In the genomic region with DNA sequence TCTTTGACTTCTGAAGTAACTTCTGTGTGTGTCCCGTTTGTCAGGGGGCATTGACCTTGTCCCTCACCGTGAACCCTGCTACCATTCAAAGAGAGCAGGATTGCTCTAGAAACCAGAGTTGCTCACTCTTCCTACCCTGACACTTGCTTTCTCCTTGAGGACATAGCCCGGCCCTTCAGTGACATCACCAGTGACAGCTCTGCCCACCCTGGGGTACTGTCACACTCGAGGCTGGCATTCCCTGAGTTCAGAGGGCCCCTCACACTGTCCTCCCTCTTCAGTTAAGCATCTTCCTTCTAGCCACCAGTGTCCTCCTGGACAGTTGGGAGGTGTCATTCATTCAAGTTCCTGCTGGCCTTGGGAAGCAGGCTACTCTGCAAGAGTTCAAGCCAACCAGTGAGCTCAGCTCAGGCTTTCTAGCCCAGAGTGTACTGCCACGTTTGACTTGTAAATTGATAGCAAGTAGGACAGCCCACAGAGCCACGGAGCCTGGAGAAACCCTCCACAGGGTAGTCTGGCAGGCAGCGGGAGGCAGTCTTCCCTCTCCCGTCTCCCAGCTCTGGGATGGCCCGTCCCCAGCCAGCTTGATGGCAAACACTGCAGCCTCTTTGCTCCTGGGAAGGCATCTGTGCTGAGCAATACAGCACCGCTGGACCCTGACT, we compare ENCODE assay signal across 10 mouse cellular contexts. TPM values are rescaled to one million over a fixed set of nuclear protein-coding genes. Genes with fewer than 3 reads are reported as not detected.
DNase-seq lines count a peak whose midpoint lies in the region; ATAC-seq and TF ChIP-seq lines count a peak whose summit lies in the region.
"Had no signal": no experiment of that assay in that cellular context is flagged by ENCODE, and none has a peak within 500 bp of the region (broad histone marks: within the 10 kb centered on the region; RNA-seq: fewer than 3 reads in every experiment).

No protein-coding gene starts in this region.

- H3K4me1 ChIP-seq in heart, postnatal 0 days (ENCODE audit: control insufficient read depth, insufficient read depth), result 0 out of 2 replicates have a peak, but pooled peaks cover 2% of the 10 kb centered on the region
- H3K4me1 ChIP-seq in E14TG2a.4 (replicated peaks; ENCODE audit: low read depth, low read length), result peaks cover 88% of the 10 kb centered on the region
- H3K4me1 ChIP-seq in intestine, postnatal 0 days (replicated peaks; ENCODE audit: control insufficient read depth, insufficient read depth, low read length), result no peaks in the 10 kb centered on the region

- no peaks in the 10 kb centered on the region for H3K27me3 ChIP-seq in heart, postnatal 0 days (ENCODE audit: control insufficient read depth, insufficient read depth, low read length)
- no peaks in the 10 kb centered on the region for H3K27me3 ChIP-seq in E14TG2a.4 (ENCODE audit: insufficient read depth, low read length)
- H3K27me3 ChIP-seq in intestine, postnatal 0 days (replicated peaks; ENCODE audit: control insufficient read depth, insufficient read depth, low read length), result no peaks in the 10 kb centered on the region

- intact Hi-C loops in heart, postnatal 10 days (cut with DNase I), result no loop called here

- ATAC-seq in heart, postnatal 0 days (ENCODE audit: insufficient read depth, low read depth), result no peak
- ATAC-seq in intestine, postnatal 0 days, result peak; percentile 13; the same call in 1 of the 2 replicates

- H3K9me3 ChIP-seq in heart, postnatal 0 days (replicated peaks; ENCODE audit: control insufficient read depth, low read length), result no peaks in the 10 kb centered on the region
- H3K9me3 ChIP-seq in E14TG2a.4 (ENCODE audit: low read length), result no peaks in the 10 kb centered on the region
- H3K9me3 ChIP-seq in intestine, postnatal 0 days (ENCODE audit: control insufficient read depth), result no peaks in the 10 kb centered on the region

- peak; percentile 42 to 85 for DNase-seq in adrenal gland, adult (ENCODE audit: inconsistent age in 2 of 2, low spot score in 1 of 2)
- DNase-seq in adrenal gland, adult 8-10 months, result no peak
- DNase-seq in heart, postnatal 0 days (ENCODE audit: low spot score), result no peak
- DNase-seq in heart, postnatal 10 days, result no peak
- no peak for DNase-seq in embryo, embryonic 10.5 days (ENCODE audit: low spot score)
- no peak for DNase-seq in thymus, postnatal 36 days
- DNase-seq: lung, postnatal 36 days had no signal

- H3K9ac ChIP-seq in heart, postnatal 0 days (replicated peaks; ENCODE audit: low read depth, low read length), result no peak overlapping the region
- H3K9ac ChIP-seq in intestine, postnatal 0 days (ENCODE audit: low read depth, low read length), result no peak overlapping the region

- H3K4me3 ChIP-seq in heart, postnatal 0 days (ENCODE audit: low read depth, low read length), result no peak overlapping the region
- H3K4me3 ChIP-seq in E14TG2a.4 (replicated peaks; ENCODE audit: low read length), result peak overlapping the region; percentile 43
- no peak overlapping the region for H3K4me3 ChIP-seq in intestine, postnatal 0 days (ENCODE audit: low read depth, low read length)
- H3K4me3 ChIP-seq: erythroblast, embryonic 14.5 days had no signal

- no peak for TF ChIP-seq EP300 in heart, postnatal 0 days (IDR thresholded peaks at IDR 0.05; ENCODE audit: low read depth)

- peaks cover 26% of the 10 kb centered on the region for H3K36me3 ChIP-seq in heart, postnatal 0 days (replicated peaks; ENCODE audit: control insufficient read depth, insufficient read depth, low read length)
- peaks cover 49% of the 10 kb centered on the region for H3K36me3 ChIP-seq in E14TG2a.4 (ENCODE audit: insufficient read depth, low read length)
- peaks cover 48% of the 10 kb centered on the region for H3K36me3 ChIP-seq in intestine, postnatal 0 days (ENCODE audit: control insufficient read depth, insufficient read depth)

- H3K4me2 ChIP-seq in heart, postnatal 0 days (ENCODE audit: low read depth, low read length), result no peak overlapping the region
- no peak overlapping the region for H3K4me2 ChIP-seq in intestine, postnatal 0 days (replicated peaks; ENCODE audit: low read depth)

- H3K27ac ChIP-seq in heart, postnatal 0 days (ENCODE audit: low read depth), result 0 out of 2 replicates have a peak overlapping the region, but pooled peaks have one; percentile 11
- no peak overlapping the region for H3K27ac ChIP-seq in intestine, postnatal 0 days (ENCODE audit: low read depth, low read length)

- WGBS in heart, postnatal 0 days, result 45% methylated on average over 10 of the region's 10 CpGs
- WGBS in intestine, postnatal 0 days, result 39% methylated on average over 10 of the region's 10 CpGs

- no peak for TF ChIP-seq CTCF in heart, postnatal 0 days (IDR thresholded peaks at IDR 0.05; ENCODE audit: low read depth)
- TF ChIP-seq CTCF in E14TG2a.4 (conservative IDR thresholded peaks at IDR 0.05; ENCODE audit: low read length), result no peak
- no peak for TF ChIP-seq CTCF in intestine, postnatal 0 days (IDR thresholded peaks at IDR 0.05; ENCODE audit: low read depth)

RNA-seq across cellular contexts. Expression of a gene that starts 1.7 kb away (rescaled TPM):
- 1 to 10 TPM; 3.7 to 7.2 (median 6.2) TPM for total RNA-seq in adrenal gland, adult 8-10 months (2022)
- total RNA-seq in heart, postnatal 0 days (2014; rRNA removed; ENCODE audit: low replicate concordance), result 0.23 and 1.4 TPM in 2 replicates
- 0.97 and 1.6 TPM in 2 replicates for polyA plus RNA-seq in heart, postnatal 0 days (2015; fragmentation: Nextera tagmentation; extraction: Ambion mirVana)
- 1 to 10 TPM in 1 of 2 experiments, under 1 TPM in 1; 0.84 to 1.0 TPM for total RNA-seq in heart, postnatal 10 days (2021)
- 1.8 and 2.0 TPM in 2 replicates for polyA plus RNA-seq in intestine, postnatal 0 days (2015; fragmentation: Nextera tagmentation; extraction: Ambion mirVana)
- polyA plus RNA-seq: erythroblast, embryonic 14.5 days had no signal

RNA-seq across cellular contexts. Expression of a gene that starts 40.1 kb away (rescaled TPM):
- 100 to 1,000 TPM; 131 to 177 (median 143) TPM for total RNA-seq in adrenal gland, adult 8-10 months (2022)
- total RNA-seq in heart, postnatal 0 days (2014; rRNA removed; ENCODE audit: low replicate concordance), result 34.2 and 45.7 TPM in 2 replicates
- 26.5 and 27.8 TPM in 2 replicates for polyA plus RNA-seq in heart, postnatal 0 days (2015; fragmentation: Nextera tagmentation; extraction: Ambion mirVana)
- 10 to 100 TPM; 74.9 to 76.4 TPM for total RNA-seq in heart, postnatal 10 days (2021)
- 98.2 and 103 TPM in 2 replicates for polyA plus RNA-seq in intestine, postnatal 0 days (2015; fragmentation: Nextera tagmentation; extraction: Ambion mirVana)

RNA-seq across cellular contexts. Expression of a gene that starts 45.0 kb away (rescaled TPM):
- total RNA-seq in adrenal gland, adult 8-10 months (2022), result 1 to 10 TPM in 3 of 4 experiments, under 1 TPM in 1; 0.94 to 1.8 (median 1.2) TPM
- total RNA-seq in heart, postnatal 0 days (2014; rRNA removed; ENCODE audit: low replicate concordance), result 7.1 and 9.9 TPM in 2 replicates
- 0.63 and 0.70 TPM in 2 replicates for polyA plus RNA-seq in heart, postnatal 0 days (2015; fragmentation: Nextera tagmentation; extraction: Ambion mirVana)
- total RNA-seq in heart, postnatal 10 days (2021), result under 1 TPM; 0.55 to 0.69 TPM
- 0.64 and 0.83 TPM in 2 replicates for polyA plus RNA-seq in intestine, postnatal 0 days (2015; fragmentation: Nextera tagmentation; extraction: Ambion mirVana)
- polyA plus RNA-seq: erythroblast, embryonic 14.5 days had no signal

RNA-seq across cellular contexts. Expression of a gene that starts 56.7 kb away (rescaled TPM):
- total RNA-seq in adrenal gland, adult 8-10 months (2022), result 100 to 1,000 TPM; 753 to 943 (median 843) TPM
- 192 and 208 TPM in 2 replicates for total RNA-seq in heart, postnatal 0 days (2014; rRNA removed; ENCODE audit: low replicate concordance)
- 394 and 409 TPM in 2 replicates for polyA plus RNA-seq in heart, postnatal 0 days (2015; fragmentation: Nextera tagmentation; extraction: Ambion mirVana)
- total RNA-seq in heart, postnatal 10 days (2021), result 100 to 1,000 TPM; 677 to 703 TPM
- 538 and 555 TPM in 2 replicates for polyA plus RNA-seq in intestine, postnatal 0 days (2015; fragmentation: Nextera tagmentation; extraction: Ambion mirVana)

Comparison
In these comparisons a context has a peak if more than half of its experiments do, and no peak if none do; other contexts are left out.
1. DNase-seq: peak in adrenal gland, adult (2 of 2); none in adrenal gland, adult 8-10 months (single experiment), heart, postnatal 0 days (single experiment), heart, postnatal 10 days (0 of 2), embryo, embryonic 10.5 days (single experiment) and thymus, postnatal 36 days (0 of 2).